Mouse (Mus musculus): ENCODE results near the gene St3gal6. TPM values are rescaled to one million over a fixed set of nuclear protein-coding genes. Genes with fewer than 3 reads are reported as not detected.

St3gal6 gene
- polyA plus RNA-seq (2012; rRNA removed; ENCODE audit: low replicate concordance): 22.8 and 23.1 TPM in 2 replicates

DNA sequence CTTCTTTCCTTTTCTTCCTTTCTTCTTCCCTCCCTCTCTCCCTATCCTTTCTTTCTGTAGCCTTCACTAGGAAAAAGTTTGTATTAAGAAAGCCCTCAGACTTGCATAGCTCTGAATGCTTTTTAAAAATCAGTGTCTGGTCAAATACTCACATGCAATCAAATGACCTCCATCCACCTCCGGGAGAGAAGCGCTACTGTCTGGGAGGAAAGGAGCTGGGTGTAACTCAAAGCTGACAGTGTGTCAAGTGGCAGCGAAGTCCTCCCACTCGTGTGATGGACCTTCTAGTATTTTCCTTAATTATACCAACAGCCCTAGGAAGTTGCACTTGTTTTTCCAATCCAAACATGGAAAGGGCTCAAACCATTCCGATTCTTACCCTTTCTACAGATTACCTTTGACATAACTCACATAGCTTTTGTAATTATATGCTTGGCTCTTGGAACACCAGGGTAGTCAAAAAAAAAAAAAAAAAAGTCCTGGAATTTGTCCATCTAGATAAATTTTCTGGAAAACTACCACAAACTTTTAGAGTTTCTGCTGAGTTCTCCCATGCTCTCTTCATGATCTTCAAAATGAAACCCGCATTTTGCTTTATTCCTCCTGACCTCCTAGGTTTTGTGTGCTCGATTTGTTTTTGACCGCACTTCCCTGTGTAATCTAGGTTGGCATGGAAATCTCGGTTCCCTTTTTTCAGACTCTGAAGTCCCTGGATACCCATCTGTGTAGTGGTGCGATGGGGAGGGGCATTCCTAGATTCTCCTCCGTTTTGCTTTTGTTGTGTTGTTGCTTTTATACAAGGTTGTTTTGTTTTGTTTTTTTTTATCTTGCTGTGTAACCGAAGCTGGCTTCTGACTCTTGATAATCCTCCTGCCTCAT is at the start of gene St3gal6:
St3gal6 (minus strand) TSS at position 272 of the 879 bp plus-strand sequence.

Other genes with a start within 250 kb of the St3gal6 start
- 15.0 and 24.5 TPM in 2 replicates for gene Dcbld2, start 115.8 kb downstream of the St3gal6 start, polyA plus RNA-seq (2012; rRNA removed; ENCODE audit: low replicate concordance)
- gene Gm813, start 92.7 kb upstream of the St3gal6 start, polyA plus RNA-seq (2012; rRNA removed; ENCODE audit: low replicate concordance): not detected in 2 replicates
- gene E330017A01Rik, start 114.5 kb upstream of the St3gal6 start, polyA plus RNA-seq (2012; rRNA removed; ENCODE audit: low replicate concordance): not detected in 2 replicates
- 5.9 and 11.2 TPM in 2 replicates for gene Cpox, start 146.0 kb upstream of the St3gal6 start, polyA plus RNA-seq (2012; rRNA removed; ENCODE audit: low replicate concordance)
- gene Gpr15, start 194.8 kb upstream of the St3gal6 start, polyA plus RNA-seq (2012; rRNA removed; ENCODE audit: low replicate concordance): 0.06 and 0.11 TPM in 2 replicates
- 40.9 and 84.8 TPM in 2 replicates for gene Cldnd1, start 203.7 kb upstream of the St3gal6 start, polyA plus RNA-seq (2012; rRNA removed; ENCODE audit: low replicate concordance)
- not detected in 2 replicates for gene Olfr172, start 238.9 kb upstream of the St3gal6 start, polyA plus RNA-seq (2012; rRNA removed; ENCODE audit: low replicate concordance)

Data from subcutaneous adipose tissue, adult 2 months (tissue).